ENCODE assay signal across 28 mouse cellular contexts in genomic region chr11:88759501-88759900, GRCm38 (mm10). TPM values are rescaled to one million over a fixed set of nuclear protein-coding genes. Genes with fewer than 3 reads are reported as not detected.
DNase-seq lines count a peak whose midpoint lies in the region; ATAC-seq lines count a peak whose summit lies in the region.
"Had no signal": no experiment of that assay in that cellular context is flagged by ENCODE, and none has a peak within 500 bp of the region (broad histone marks: within the 10 kb centered on the region; RNA-seq: fewer than 3 reads in every experiment).

No protein-coding gene starts in this region.

- H3K9me3 ChIP-seq in hindbrain, embryonic 13.5 days, result no peaks in the 10 kb centered on the region
- no peaks in the 10 kb centered on the region for H3K9me3 ChIP-seq in hindbrain, embryonic 11.5 days (ENCODE audit: control insufficient read depth, low read length)
- no peaks in the 10 kb centered on the region for H3K9me3 ChIP-seq in midbrain, embryonic 15.5 days
- no peaks in the 10 kb centered on the region for H3K9me3 ChIP-seq in midbrain, embryonic 16.5 days (replicated peaks; ENCODE audit: control insufficient read depth, low read length, poor library complexity, severe bottlenecking)
- H3K9me3 ChIP-seq in forebrain, embryonic 15.5 days, result no peaks in the 10 kb centered on the region
- H3K9me3 ChIP-seq: hindbrain, embryonic 15.5 days; kidney, embryonic 15.5 days; limb, embryonic 10.5 days; limb, embryonic 15.5 days; liver, embryonic 13.5 days; stomach, embryonic 15.5 days had no signal

- H3K4me3 ChIP-seq in hindbrain, embryonic 13.5 days, result no peak overlapping the region
- no peak overlapping the region for H3K4me3 ChIP-seq in hindbrain, embryonic 11.5 days (ENCODE audit: low read depth, low read length)
- H3K4me3 ChIP-seq in midbrain, embryonic 15.5 days, result no peak overlapping the region
- no peak overlapping the region for H3K4me3 ChIP-seq in midbrain, embryonic 16.5 days (ENCODE audit: low read depth, low read length)
- H3K4me3 ChIP-seq in forebrain, embryonic 15.5 days, result no peak overlapping the region
- H3K4me3 ChIP-seq: erythroblast, embryonic 14.5 days; gastrocnemius, adult 2 months; hindbrain, embryonic 15.5 days; kidney, embryonic 15.5 days; limb, embryonic 10.5 days; limb, embryonic 15.5 days; liver, embryonic 13.5 days; megakaryocyte, embryonic 14.5 days; stomach, embryonic 15.5 days had no signal

- WGBS in hindbrain, embryonic 13.5 days, result 81% methylated on average over 8 of the region's 8 CpGs
- WGBS in hindbrain, embryonic 11.5 days, result 92% methylated on average over 8 of the region's 8 CpGs
- whole genome bisulfite sequencing in midbrain, embryonic 15.5 days, result 74% methylated on average over 8 of the region's 8 CpGs
- WGBS in midbrain, embryonic 16.5 days, result 73% methylated on average over 8 of the region's 8 CpGs
- WGBS in forebrain, embryonic 15.5 days, result 40% methylated on average over 8 of the region's 8 CpGs

- 0 out of 2 replicates have a peak overlapping the region, but pooled peaks have one; percentile 35 for H3K27ac ChIP-seq in hindbrain, embryonic 13.5 days
- H3K27ac ChIP-seq in hindbrain, embryonic 11.5 days (ENCODE audit: low read depth, low read length), result no peak overlapping the region
- peak overlapping the region; percentile 8; the same call in 1 of the 2 replicates for H3K27ac ChIP-seq in midbrain, embryonic 15.5 days
- no peak overlapping the region for H3K27ac ChIP-seq in midbrain, embryonic 16.5 days (ENCODE audit: low read length)
- peak overlapping the region; percentile 28; the same call in 1 of the 2 replicates for H3K27ac ChIP-seq in forebrain, embryonic 15.5 days (replicated peaks)
- H3K27ac ChIP-seq: gastrocnemius, adult 2 months; hindbrain, embryonic 15.5 days; kidney, embryonic 15.5 days; limb, embryonic 10.5 days; limb, embryonic 15.5 days; liver, embryonic 13.5 days; stomach, embryonic 15.5 days had no signal

- no peak overlapping the region for H3K9ac ChIP-seq in hindbrain, embryonic 13.5 days
- no peak overlapping the region for H3K9ac ChIP-seq in hindbrain, embryonic 11.5 days (ENCODE audit: low read depth, low read length)
- no peak overlapping the region for H3K9ac ChIP-seq in midbrain, embryonic 15.5 days
- H3K9ac ChIP-seq in midbrain, embryonic 16.5 days (ENCODE audit: low read depth, low read length), result no peak overlapping the region
- no peak overlapping the region for H3K9ac ChIP-seq in forebrain, embryonic 15.5 days (replicated peaks)
- H3K9ac ChIP-seq: hindbrain, embryonic 15.5 days; kidney, embryonic 15.5 days; limb, embryonic 15.5 days; liver, embryonic 13.5 days; stomach, embryonic 15.5 days had no signal

- no peak for DNase-seq in hindbrain, embryonic 11.5 days (ENCODE audit: low spot score)
- no peak for DNase-seq in frontal cortex, postnatal 10 days (ENCODE audit: low spot score in 2 of 2)
- DNase-seq: adrenal gland, adult 8-10 months; B cell, adult 2 months; cerebellum, adult 9-10 months; gastrocnemius, adult 2 months; gastrocnemius, postnatal 36 days; heart, adult 18-20 months; heart, postnatal 36 days; kidney, adult 18-20 months; kidney, postnatal 25 days; liver, embryonic 13.5 days; lung, adult 18-20 months; lung, postnatal 4 days had no signal

- no peak for ATAC-seq in hindbrain, embryonic 13.5 days (ENCODE audit: low FRiP score)
- ATAC-seq in hindbrain, embryonic 11.5 days (ENCODE audit: low FRiP score), result no peak
- ATAC-seq in midbrain, embryonic 15.5 days (replicated peaks), result no peak
- no peak for ATAC-seq in midbrain, embryonic 16.5 days
- ATAC-seq in forebrain, embryonic 15.5 days (replicated peaks), result no peak
- ATAC-seq: activated CD4-positive, CD25-positive, alpha-beta regulatory T cell, adult 4 months; lung, postnatal 0 days had no signal

- no peaks in the 10 kb centered on the region for H3K36me3 ChIP-seq in hindbrain, embryonic 13.5 days
- H3K36me3 ChIP-seq in hindbrain, embryonic 11.5 days (ENCODE audit: control insufficient read depth, insufficient read depth, low read length), result no peaks in the 10 kb centered on the region
- H3K36me3 ChIP-seq in midbrain, embryonic 15.5 days (replicated peaks), result no peaks in the 10 kb centered on the region
- H3K36me3 ChIP-seq in midbrain, embryonic 16.5 days (ENCODE audit: control insufficient read depth, insufficient read depth, low read length), result no peaks in the 10 kb centered on the region
- H3K36me3 ChIP-seq in forebrain, embryonic 15.5 days, result no peaks in the 10 kb centered on the region
- H3K36me3 ChIP-seq: hindbrain, embryonic 15.5 days; kidney, embryonic 15.5 days; limb, embryonic 10.5 days; limb, embryonic 15.5 days; liver, embryonic 13.5 days; stomach, embryonic 15.5 days had no signal

- peaks cover 4% of the 10 kb centered on the region; the same call in 1 of the 2 replicates for H3K4me1 ChIP-seq in hindbrain, embryonic 13.5 days (replicated peaks)
- no peaks in the 10 kb centered on the region for H3K4me1 ChIP-seq in hindbrain, embryonic 11.5 days (replicated peaks; ENCODE audit: control insufficient read depth, insufficient read depth, low read length)
- H3K4me1 ChIP-seq in midbrain, embryonic 15.5 days, result peaks cover 9% of the 10 kb centered on the region
- H3K4me1 ChIP-seq in midbrain, embryonic 16.5 days (ENCODE audit: control insufficient read depth, insufficient read depth, low read length), result 0 out of 2 replicates have a peak, but pooled peaks cover 7% of the 10 kb centered on the region
- H3K4me1 ChIP-seq in forebrain, embryonic 15.5 days, result peaks cover 20% of the 10 kb centered on the region
- H3K4me1 ChIP-seq: kidney, embryonic 15.5 days; liver, embryonic 13.5 days; megakaryocyte, embryonic 14.5 days; stomach, embryonic 15.5 days had no signal

- H3K27me3 ChIP-seq in hindbrain, embryonic 13.5 days, result no peaks in the 10 kb centered on the region
- H3K27me3 ChIP-seq in hindbrain, embryonic 11.5 days (ENCODE audit: control insufficient read depth, insufficient read depth, low read length), result no peaks in the 10 kb centered on the region
- H3K27me3 ChIP-seq in midbrain, embryonic 15.5 days (replicated peaks), result no peaks in the 10 kb centered on the region
- H3K27me3 ChIP-seq in midbrain, embryonic 16.5 days (ENCODE audit: control insufficient read depth, insufficient read depth, low read depth, low read length), result no peaks in the 10 kb centered on the region
- H3K27me3 ChIP-seq in forebrain, embryonic 15.5 days, result no peaks in the 10 kb centered on the region
- H3K27me3 ChIP-seq: hindbrain, embryonic 15.5 days; kidney, embryonic 15.5 days; limb, embryonic 15.5 days; liver, embryonic 13.5 days; stomach, embryonic 15.5 days had no signal

- H3K4me2 ChIP-seq in hindbrain, embryonic 13.5 days, result no peak overlapping the region
- no peak overlapping the region for H3K4me2 ChIP-seq in hindbrain, embryonic 11.5 days (replicated peaks; ENCODE audit: low read depth, low read length)
- H3K4me2 ChIP-seq in midbrain, embryonic 15.5 days, result no peak overlapping the region
- no peak overlapping the region for H3K4me2 ChIP-seq in midbrain, embryonic 16.5 days (ENCODE audit: low read length)
- H3K4me2 ChIP-seq in forebrain, embryonic 15.5 days (replicated peaks), result no peak overlapping the region
- H3K4me2 ChIP-seq: heart, embryonic 11.5 days; hindbrain, embryonic 15.5 days; kidney, embryonic 15.5 days; limb, embryonic 15.5 days; liver, embryonic 13.5 days; stomach, embryonic 15.5 days had no signal

RNA-seq across cellular contexts. Expression of gene Msi2, which starts 41.2 kb away (rescaled TPM):
- polyA plus RNA-seq in hindbrain, embryonic 13.5 days (2015; fragmentation: Nextera tagmentation; extraction: Ambion mirVana), result 36.6 and 41.0 TPM in 2 replicates
- 26.7 and 40.1 TPM in 2 replicates for polyA plus RNA-seq in hindbrain, embryonic 11.5 days (2014; fragmentation: Nextera tagmentation; extraction: Ambion mirVana)
- polyA plus RNA-seq in midbrain, embryonic 15.5 days (2015; fragmentation: Nextera tagmentation; extraction: Ambion mirVana), result 32.0 and 33.6 TPM in 2 replicates
- polyA plus RNA-seq in midbrain, embryonic 16.5 days (2015; fragmentation: Nextera tagmentation; extraction: Ambion mirVana), result 29.4 and 32.8 TPM in 2 replicates
- polyA plus RNA-seq in forebrain, embryonic 15.5 days (2015; fragmentation: Nextera tagmentation; extraction: Ambion mirVana), result 25.3 and 27.1 TPM in 2 replicates

Comparison
In these comparisons a context has a peak if more than half of its experiments do, and no peak if none do; other contexts are left out.
1. H3K27ac ChIP-seq: peak in hindbrain, embryonic 13.5 days (single experiment), midbrain, embryonic 15.5 days (single experiment) and forebrain, embryonic 15.5 days (single experiment); none in hindbrain, embryonic 11.5 days (single experiment) and midbrain, embryonic 16.5 days (single experiment).